Mouse (Mus musculus) MEL (cell line): Measurements from ENCODE around the gene Rph3al. TPM values are rescaled to one million over a fixed set of nuclear protein-coding genes. Genes with fewer than 3 reads are reported as not detected.

Experiments
- DNase-seq: peaks from one replicate; pipeline ENCODE4 v3.0.0; 2011; ENCODE audit warnings: low read depth, low spot score
- H3K27ac ChIP-seq: 2 replicates; pipeline ENCODE4 v1.5.1; 2012; ENCODE audit warnings: low read depth, mild to moderate bottlenecking, control low read depth, low read length, moderate library complexity; ENCODE audit not compliant: control insufficient read depth
- H3K27me3 ChIP-seq, 2 experiments: fragments of 150-350 bp in 1 of 2; sonication (generic) in 1 of 2; 2 replicates each; pipeline ENCODE4 v1.6.1; 2012; ENCODE audit warnings: low read length in 2 of 2, mild to moderate bottlenecking in 2 of 2, improper control_type of control experiment in 1 of 2, moderate library complexity in 1 of 2; ENCODE audit not compliant: insufficient read depth in 2 of 2, control insufficient read depth in 1 of 2
- H3K36me3 ChIP-seq, 2 experiments: 2 replicates each; pipeline ENCODE4 v1.6.1; 2012 to 2014; ENCODE audit warnings: low read length in 2 of 2, improper control_type of control experiment in 1 of 2, inconsistent platforms in 1 of 2, mild to moderate bottlenecking in 1 of 2; ENCODE audit not compliant: insufficient read depth in 2 of 2, control insufficient read depth in 1 of 2
- H3K4me1 ChIP-seq, 2 experiments: fragments of 150-350 bp in 1 of 2; sonication (generic) in 1 of 2; 2 replicates each; pipeline ENCODE4 v1.6.1; 2012; ENCODE audit warnings: low read length in 2 of 2, improper control_type of control experiment in 1 of 2, mild to moderate bottlenecking in 1 of 2; ENCODE audit not compliant: insufficient read depth in 2 of 2, control insufficient read depth in 1 of 2
- H3K4me3 ChIP-seq, 2 experiments: fragments of 150-350 bp in 1 of 2; sonication (generic) in 1 of 2; 2 replicates each; pipeline ENCODE4 v1.5.1; 2012; ENCODE audit warnings: low read depth in 2 of 2, low read length in 2 of 2, mild to moderate bottlenecking in 2 of 2, moderate library complexity in 2 of 2, control low read depth in 1 of 2, improper control_type of control experiment in 1 of 2; ENCODE audit not compliant: control insufficient read depth in 1 of 2, insufficient read depth in 1 of 2
- H3K79me2 ChIP-seq: 2 replicates; pipeline ENCODE4 v1.6.1; 2012; ENCODE audit warnings: mild to moderate bottlenecking, low read length, moderate library complexity; ENCODE audit not compliant: control insufficient read depth, poor library complexity, insufficient read depth
- H3K9ac ChIP-seq: 2 replicates; pipeline ENCODE4 v1.6.1; 2012; ENCODE audit warnings: low read depth, mild to moderate bottlenecking, control low read depth, low read length, moderate library complexity; ENCODE audit not compliant: control insufficient read depth, poor library complexity, severe bottlenecking
- H3K9me3 ChIP-seq: fragments of 150-350 bp; sonication (generic); replicated peaks from 2 replicates; pipeline ENCODE4 v1.6.1; 2012; ENCODE audit warnings: mild to moderate bottlenecking, low read length, improper control_type of control experiment, moderate library complexity; ENCODE audit not compliant: insufficient read depth
- E2F4 ChIP-seq: IDR thresholded peaks from 2 replicates; pipeline ENCODE4 v1.6.1; 2011; ENCODE audit warnings: low read depth, low read length, improper control_type of control experiment, borderline replicate concordance
- ELF1 ChIP-seq: IDR thresholded peaks from 2 replicates; pipeline ENCODE4 v1.6.1; 2014; ENCODE audit warnings: low read depth, mild to moderate bottlenecking, inconsistent platforms, low read length, improper control_type of control experiment, moderate library complexity
- EP300 ChIP-seq, 2 experiments: IDR thresholded peaks; 2 replicates each; pipeline ENCODE4 v1.6.1; 2011; ENCODE audit warnings: improper control_type of control experiment in 2 of 2, low read length in 2 of 2, low read depth in 1 of 2, mild to moderate bottlenecking in 1 of 2
- GABPA ChIP-seq: IDR thresholded peaks from 2 replicates; pipeline ENCODE4 v1.6.1; 2012; ENCODE audit warnings: low read depth, mild to moderate bottlenecking, inconsistent platforms, low read length, improper control_type of control experiment, moderate library complexity
- GATA1 ChIP-seq: IDR thresholded peaks from 2 replicates; pipeline ENCODE4 v1.6.1; 2011; ENCODE audit warnings: low read depth, low read length, improper control_type of control experiment
- HCFC1 ChIP-seq: IDR thresholded peaks from 2 replicates; pipeline ENCODE4 v1.6.1; 2012; ENCODE audit warnings: low read depth, mild to moderate bottlenecking, inconsistent platforms, low read length, improper control_type of control experiment, moderate library complexity
- JUND ChIP-seq: IDR thresholded peaks from 2 replicates; pipeline ENCODE4 v1.6.1; 2011; ENCODE audit warnings: low read depth, mild to moderate bottlenecking, improper control_type of control experiment, low read length
- MAFK ChIP-seq: IDR thresholded peaks from 2 replicates; pipeline ENCODE4 v1.6.1; 2011; ENCODE audit warnings: low read depth, mild to moderate bottlenecking, low read length, improper control_type of control experiment, borderline replicate concordance
- MAX ChIP-seq: IDR thresholded peaks from 2 replicates; pipeline ENCODE4 v1.6.1; 2011; ENCODE audit warnings: low read length, improper control_type of control experiment
- MAZ ChIP-seq: IDR thresholded peaks from 2 replicates; pipeline ENCODE4 v1.6.1; 2012; ENCODE audit warnings: low read depth, mild to moderate bottlenecking, inconsistent platforms, low read length, improper control_type of control experiment
- MXI1 ChIP-seq: IDR thresholded peaks from 2 replicates; pipeline ENCODE4 v1.6.1; 2011; ENCODE audit warnings: mild to moderate bottlenecking, low read depth, low read length, improper control_type of control experiment
- MYC ChIP-seq: IDR thresholded peaks from 2 replicates; pipeline ENCODE4 v1.6.1; 2011; ENCODE audit warnings: low read depth, mild to moderate bottlenecking, low read length, improper control_type of control experiment, moderate library complexity
- POLR2A ChIP-seq, 2 experiments: IDR thresholded peaks; 2 replicates each; pipeline ENCODE4 v1.6.1; 2011 to 2012; ENCODE audit warnings: low read length in 2 of 2, mild to moderate bottlenecking in 2 of 2, control low read depth in 1 of 2, improper control_type of control experiment in 1 of 2, low read depth in 1 of 2, moderate library complexity in 1 of 2; ENCODE audit not compliant: control insufficient read depth in 1 of 2, insufficient read depth in 1 of 2, poor library complexity in 1 of 2
- RAD21 ChIP-seq: IDR thresholded peaks from 2 replicates; pipeline ENCODE4 v1.6.1; 2011; ENCODE audit warnings: mild to moderate bottlenecking, low read depth, low read length, improper control_type of control experiment
- SIN3A ChIP-seq: IDR thresholded peaks from 2 replicates; pipeline ENCODE4 v1.6.1; 2012; ENCODE audit warnings: low read length, improper control_type of control experiment, inconsistent platforms
- TAL1 ChIP-seq: IDR thresholded peaks from 2 replicates; pipeline ENCODE4 v1.6.1; 2012; ENCODE audit warnings: mild to moderate bottlenecking, inconsistent platforms, low read length, moderate library complexity, mixed read lengths
- ZKSCAN1 ChIP-seq: IDR thresholded peaks from 2 replicates; pipeline ENCODE4 v1.6.1; 2012; ENCODE audit warnings: low read depth, mild to moderate bottlenecking, inconsistent platforms, low read length, improper control_type of control experiment, moderate library complexity
- ZNF384 ChIP-seq: IDR thresholded peaks from 2 replicates; pipeline ENCODE4 v1.6.1; 2012; ENCODE audit warnings: low read depth, mild to moderate bottlenecking, inconsistent platforms, low read length, improper control_type of control experiment
- polyA plus RNA-seq, 2 experiments: library from polyadenylated mRNA; stranded (reverse) in 1 of 2; unstranded in 1 of 2; fragments of >175 nt in 1 of 2; fragments of >200 nt in 1 of 2; gene quantifications; 2 replicates each; pipeline versions ENCODE4 v1.2.1 to v1.2.4; 2012; ENCODE audit warnings: low replicate concordance in 2 of 2, low read depth in 1 of 2; ENCODE audit not compliant: insufficient read length in 2 of 2, insufficient read depth in 1 of 2, missing spikeins in 1 of 2
- total RNA-seq: library from RNA; depleted of rRNA; stranded (reverse); fragments of 300-350 nt; gene quantifications from 2 replicates; pipeline ENCODE4 v1.2.3, GENCODE M21; 2012

Rph3al gene
- total and polyA plus RNA-seq, 3 experiments: 9.4 to 23.0 TPM; not detected in 1

GRCm38 (mm10) chr11:75948789-75949188 lies 10.6 kb upstream of the Rph3al start:
- DNase-seq: no peak
- no peaks in the 10 kb centered on the region for H3K9me3 ChIP-seq
- TF ChIP-seq TAL1 (no peak), MAZ (no peak), E2F4 (no peak), MXI1 (no peak), MYC (no peak), GATA1 (no peak), ZNF384 (no peak), EP300 (IDR thresholded peaks at IDR 0.05; ENCODE audit: low read depth in 1 of 2, low read length in 2 of 2) (no peak), POLR2A (IDR thresholded peaks at IDR 0.05; ENCODE audit: control insufficient read depth in 1 of 2, insufficient read depth in 1 of 2, low read depth in 1 of 2, low read length in 2 of 2, poor library complexity in 1 of 2) (no peak), HCFC1 (no peak), JUND (no peak)
- TF ChIP-seq, all 39 proteins: peak for 0
- no peaks in the 10 kb centered on the region for H3K79me2 ChIP-seq
- H3K9ac ChIP-seq: no peak overlapping the region
- H3K36me3 ChIP-seq: no peaks in the 10 kb centered on the region
- no peak overlapping the region for H3K4me3 ChIP-seq
- no peak overlapping the region for H3K27ac ChIP-seq
- H3K27me3 ChIP-seq: no peaks in the 10 kb centered on the region
- no peaks in the 10 kb centered on the region; a peak in 1 of 4 replicates for H3K4me1 ChIP-seq

GRCm38 (mm10) chr11:75947223-75947622 lies 9.0 kb upstream of the Rph3al start:
- no peaks in the 10 kb centered on the region; a peak in 1 of 4 replicates for H3K4me1 ChIP-seq
- TF ChIP-seq RAD21: no peak
- no peak for TF ChIP-seq JUND
- no peaks in the 10 kb centered on the region for H3K36me3 ChIP-seq
- no peaks in the 10 kb centered on the region for H3K27me3 ChIP-seq
- H3K9me3 ChIP-seq: no peaks in the 10 kb centered on the region
- no peaks in the 10 kb centered on the region for H3K79me2 ChIP-seq
- no peak overlapping the region for H3K4me3 ChIP-seq
- no peak overlapping the region for H3K9ac ChIP-seq
- H3K27ac ChIP-seq: no peak overlapping the region
- no peak for DNase-seq

- TF ChIP-seq ELF1 (no peak), MAX (no peak), SIN3A (no peak), ZNF384 (no peak), ZKSCAN1 (no peak), MAFK (no peak), MXI1 (no peak), GABPA (no peak), RAD21 (no peak), MYC (no peak), EP300 (IDR thresholded peaks at IDR 0.05; ENCODE audit: low read depth in 1 of 2, low read length in 2 of 2) (no peak)
- Histone ChIP-seq H3K9me3 (no peaks in the 10 kb centered on the region), H3K27me3 (no peaks in the 10 kb centered on the region), H3K36me3 (no peaks in the 10 kb centered on the region), H3K79me2 (no peaks in the 10 kb centered on the region), H3K4me3 (no peak overlapping the region), H3K27ac (no peak overlapping the region), H3K9ac (no peak overlapping the region), H3K4me1 (no peaks in the 10 kb centered on the region; a peak in 1 of 4 replicates)
- no peak for DNase-seq
Measured at GRCm38 (mm10) chr11:75945805-75946450, 7.7 kb upstream of the Rph3al start.
